Mouse (Mus musculus) hindbrain, embryonic 12.5 days (tissue): ENCODE results near the gene Mrps18b. TPM values are rescaled to one million over a fixed set of nuclear protein-coding genes. Genes with fewer than 3 reads are reported as not detected.
A peak's percentile ranks its signal among the peaks of the same experiment; 100 is the strongest.
"Not testable (repeated sequence)": the region's sequence is repeated elsewhere in the genome, so short reads cannot be mapped to it uniquely, and the experiment has no call there.

Experiments
- ATAC-seq: fragments of 200-750 bp; cut with Nextera tagmentation; 2 replicates; pipeline ENCODE4 v1.8.0; 2017; ENCODE audit warnings: moderate TSS enrichment; ENCODE audit not compliant: low FRiP score
- H3K27ac ChIP-seq: fragments of 300-500 bp; sonication (generic); 2 replicates; pipeline ENCODE4 v1.5.1; 2016; ENCODE audit warnings: mild to moderate bottlenecking
- H3K27me3 ChIP-seq: fragments of 300-500 bp; sonication (generic); 2 replicates; pipeline ENCODE4 v1.6.1; 2016; ENCODE audit warnings: mild to moderate bottlenecking
- H3K36me3 ChIP-seq: fragments of 300-500 bp; sonication (generic); 2 replicates; pipeline ENCODE4 v1.6.1; 2016; ENCODE audit warnings: mild to moderate bottlenecking
- H3K4me1 ChIP-seq: fragments of 300-500 bp; sonication (generic); 2 replicates; pipeline ENCODE4 v1.6.1; 2016
- H3K4me2 ChIP-seq: fragments of 300-500 bp; sonication (generic); replicated peaks from 2 replicates; pipeline ENCODE4 v1.6.1; 2016; ENCODE audit warnings: mild to moderate bottlenecking
- H3K4me3 ChIP-seq: fragments of 300-500 bp; sonication (generic); 2 replicates; pipeline ENCODE4 v1.5.1; 2016; ENCODE audit warnings: mild to moderate bottlenecking
- H3K9ac ChIP-seq: fragments of 300-500 bp; sonication (generic); 2 replicates; pipeline ENCODE4 v1.6.1; 2016; ENCODE audit warnings: mild to moderate bottlenecking, moderate library complexity
- H3K9me3 ChIP-seq: fragments of 300-500 bp; sonication (generic); replicated peaks from 2 replicates; pipeline ENCODE4 v1.6.1; 2016; ENCODE audit warnings: mild to moderate bottlenecking
- whole genome bisulfite sequencing: fragments of 180-500 bp; shearing (Covaris S2); methylation state at CpG from one replicate; pipeline ENCODE4 v1.1.7; 2016; 5-methylcytosine and 5-hydroxymethylcytosine counted together
- polyA plus RNA-seq: library from polyadenylated mRNA; unstranded; fragments of >200 nt; fragmentation: Nextera tagmentation; extraction: Ambion mirVana; gene quantifications from 2 replicates; pipeline ENCODE4 v1.2.1, GENCODE M21; 2016

Gene Mrps18b
- 46.8 and 51.1 TPM in 2 replicates for polyA plus RNA-seq

DNA sequence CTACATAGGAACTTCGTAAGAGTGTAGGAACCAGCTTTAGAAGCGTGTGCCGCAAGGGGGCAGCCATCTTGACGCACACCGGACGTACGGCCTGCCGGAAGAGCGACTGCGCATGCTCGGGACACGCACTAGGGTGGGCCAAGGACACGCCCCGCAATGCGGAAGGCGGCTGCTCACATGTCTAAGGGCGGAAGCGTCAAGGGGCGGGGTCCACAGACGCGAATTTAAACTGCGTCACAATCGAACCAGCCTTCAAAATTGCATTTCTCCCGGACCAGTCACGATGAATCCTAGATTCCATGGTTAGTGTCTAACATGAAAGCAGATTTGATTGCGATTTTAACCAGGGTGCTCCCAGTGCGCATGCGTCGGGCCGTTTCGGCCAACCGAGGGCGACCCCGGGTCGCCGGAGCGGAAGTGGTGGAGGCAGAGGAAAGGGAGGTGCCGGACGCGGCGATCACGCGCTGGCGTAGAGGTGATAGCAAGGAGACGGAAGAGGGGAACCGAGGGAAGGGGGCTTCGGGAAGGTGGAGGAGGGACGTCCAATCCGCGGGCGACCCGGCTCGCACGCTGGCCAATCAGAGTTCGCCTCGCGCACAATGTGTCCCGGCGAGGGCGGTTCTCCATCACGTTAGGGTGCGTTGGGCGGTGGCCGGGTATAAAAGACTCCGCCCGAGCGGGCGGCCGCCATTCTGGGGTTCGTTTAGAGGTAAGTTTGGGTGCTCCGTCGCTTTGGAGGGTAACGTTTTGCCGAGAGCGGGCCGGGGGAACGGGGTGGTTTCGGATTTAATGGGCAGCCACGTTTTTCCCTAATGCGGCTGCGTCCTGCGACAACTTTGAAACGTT lies at the start of gene Mrps18b, which contains the start of gene Ppp1r10:
Mrps18b (minus strand) TSS at position 93 of the 846 bp plus-strand sequence.
Ppp1r10 (plus strand) TSS at position 138 of the 846 bp plus-strand sequence.
- peak within 1 kb of the TSS; percentile 65 for H3K4me3 ChIP-seq
- H3K9ac ChIP-seq = peak within 1 kb of the TSS; percentile 96
- ATAC-seq = peak; percentile 94
- H3K9me3 ChIP-seq = no peaks in the 10 kb centered on the region
- H3K27ac ChIP-seq = peak within 1 kb of the TSS; percentile 99
- peak within 1 kb of the TSS; percentile 89 for H3K4me2 ChIP-seq
- peaks cover 32% of the 10 kb centered on the region for H3K4me1 ChIP-seq
- H3K27me3 ChIP-seq = no peaks in the 10 kb centered on the region
- H3K36me3 ChIP-seq = peaks cover 21% of the 10 kb centered on the region; the same call in 1 of the 2 replicates
- WGBS = under 1% methylated on average over 83 of the region's 83 CpGs

DNA sequence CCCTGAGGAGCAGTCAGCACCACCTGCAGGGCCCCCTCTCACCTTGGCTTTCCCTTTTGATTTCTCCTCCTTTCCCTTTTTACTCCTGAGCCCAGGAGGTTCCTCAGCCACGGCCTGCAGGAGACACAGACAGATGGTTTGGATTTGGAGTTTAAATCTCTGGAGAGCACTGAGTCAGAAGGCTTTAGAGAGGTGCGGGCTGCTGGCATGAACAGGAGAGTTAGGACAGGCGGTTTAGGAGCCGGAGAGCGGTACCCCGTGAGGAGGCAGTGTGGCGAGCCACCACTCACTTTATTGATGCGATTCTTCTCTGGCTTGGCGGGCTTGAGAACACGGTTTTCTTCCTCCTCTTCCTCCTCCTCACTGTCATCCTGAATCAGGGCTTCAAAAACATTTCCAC lies 47.1 kb upstream of the Mrps18b start:
- H3K27me3 ChIP-seq = no peaks in the 10 kb centered on the region
- no peak overlapping the region for H3K9ac ChIP-seq
- H3K36me3 ChIP-seq = peaks cover 78% of the 10 kb centered on the region
- no peak for ATAC-seq
- H3K4me1 ChIP-seq = peaks cover 3% of the 10 kb centered on the region
- no peak overlapping the region for H3K27ac ChIP-seq
- H3K4me2 ChIP-seq = no peak overlapping the region
- no peak overlapping the region for H3K4me3 ChIP-seq
- WGBS = 93% methylated on average over 10 of the region's 10 CpGs
- H3K9me3 ChIP-seq = no peaks in the 10 kb centered on the region

DNA sequence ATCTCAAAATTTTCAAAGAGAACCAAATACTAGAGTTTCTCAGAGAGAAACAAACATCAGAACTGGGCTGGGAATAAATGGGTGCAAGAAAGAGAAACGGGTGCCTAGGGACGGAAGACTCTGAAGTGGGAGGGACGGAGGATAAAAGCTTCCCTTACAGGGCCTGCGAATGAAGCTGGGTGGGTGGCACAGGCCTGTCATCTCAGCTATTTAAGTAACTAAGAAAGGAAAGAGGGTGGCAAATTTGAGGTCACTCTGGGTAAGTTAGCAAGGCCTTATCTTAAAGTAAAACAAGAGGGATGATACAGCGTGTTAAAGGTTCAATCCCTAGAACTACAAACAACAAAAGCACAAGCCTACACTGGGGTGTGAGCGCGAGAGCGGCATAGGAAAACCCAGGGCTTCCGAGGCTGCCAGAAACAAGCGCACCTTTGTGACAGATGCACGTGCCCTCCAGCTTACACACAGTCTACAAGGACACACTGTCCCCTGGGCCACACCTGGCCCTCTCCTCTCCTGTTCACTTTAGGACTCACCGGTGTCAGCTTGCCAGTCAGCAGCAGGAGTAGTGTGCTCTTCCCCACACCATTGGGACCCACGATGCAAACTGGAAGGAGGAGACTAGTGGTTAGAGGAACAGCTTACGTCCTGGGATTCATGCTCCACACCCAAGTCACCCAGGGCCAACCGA lies 42.5 kb upstream of the Mrps18b start:
- H3K27me3 ChIP-seq = no peaks in the 10 kb centered on the region
- no peaks in the 10 kb centered on the region for H3K9me3 ChIP-seq
- WGBS = 92% methylated on average over 15 of the region's 15 CpGs
- no peak overlapping the region for H3K4me3 ChIP-seq
- H3K9ac ChIP-seq = no peak overlapping the region
- H3K4me1 ChIP-seq = no peaks in the 10 kb centered on the region
- H3K4me2 ChIP-seq = no peak overlapping the region
- H3K27ac ChIP-seq = no peak overlapping the region
- H3K36me3 ChIP-seq = peaks cover 83% of the 10 kb centered on the region
- no peak for ATAC-seq

GRCm38 (mm10) chr17:35954665-35955064 lies 38.5 kb upstream of the Mrps18b start:
- Histone ChIP-seq H3K4me1 (no peaks in the 10 kb centered on the region), H3K36me3 (peaks cover 43% of the 10 kb centered on the region), H3K27me3 (no peaks in the 10 kb centered on the region), H3K27ac (no peak overlapping the region), H3K4me3 (no peak overlapping the region), H3K4me2 (no peak overlapping the region), H3K9me3 (no peaks in the 10 kb centered on the region), H3K9ac (no peak overlapping the region)
- 81% methylated on average over 8 of the region's 8 CpGs for WGBS
- no peak; the same call in 1 of the 2 replicates for ATAC-seq

DNA sequence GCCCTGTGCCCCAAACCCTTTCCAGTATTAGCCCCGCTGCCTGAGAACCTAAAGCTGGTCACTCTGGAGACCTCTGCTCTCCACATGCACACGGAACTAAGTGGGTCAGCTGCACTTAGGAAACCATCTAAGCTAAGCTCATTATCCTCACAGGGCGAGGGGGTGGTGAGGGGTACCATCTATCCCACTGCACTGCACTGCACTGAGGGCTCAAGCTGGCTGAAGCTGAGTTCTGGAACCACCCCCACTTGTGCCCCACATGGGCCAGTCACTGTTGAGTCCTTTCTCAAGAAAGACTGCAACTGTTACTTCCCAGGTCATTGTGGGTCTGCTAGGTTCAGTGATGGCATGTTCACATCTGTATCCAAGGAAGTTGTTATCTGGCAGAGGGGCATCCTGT lies 36.4 kb upstream of the Mrps18b start:
- H3K36me3 ChIP-seq = peaks cover 22% of the 10 kb centered on the region
- ATAC-seq = not testable (repeated sequence)
- 84% methylated on average over 3 of the region's 3 CpGs for WGBS

DNA sequence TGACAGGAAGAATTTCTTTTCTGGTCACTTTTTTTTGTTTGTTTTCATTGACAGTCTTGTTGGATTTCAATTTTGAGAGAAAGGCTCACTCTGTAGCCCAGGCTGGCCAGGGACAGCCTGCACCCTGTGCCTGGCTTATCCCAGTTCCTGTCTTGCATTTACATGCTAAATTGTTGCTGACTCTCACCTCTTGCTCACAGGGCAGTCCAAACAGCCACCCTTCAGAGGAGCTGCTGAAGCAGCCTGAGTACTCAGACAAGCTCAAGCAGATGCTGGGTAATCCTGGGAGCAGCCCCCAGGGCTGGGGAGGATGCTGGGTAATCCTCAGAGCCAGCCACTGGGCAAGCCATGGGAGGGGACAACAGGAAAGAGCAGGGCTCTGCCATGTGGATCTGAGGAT lies 34.8 kb upstream of the Mrps18b start:
- not testable (repeated sequence) for H3K36me3 ChIP-seq, H3K4me3 ChIP-seq, H3K9me3 ChIP-seq, H3K27me3 ChIP-seq, H3K9ac ChIP-seq, ATAC-seq, H3K4me1 ChIP-seq, H3K4me2 ChIP-seq, H3K27ac ChIP-seq

More for the DNA sequence above, 36.4 kb upstream of the Mrps18b start:
- H3K4me2 ChIP-seq, H3K4me1 ChIP-seq, H3K4me3 ChIP-seq, H3K27ac ChIP-seq, H3K9ac ChIP-seq, H3K27me3 ChIP-seq, H3K9me3 ChIP-seq: not testable (repeated sequence)

- H3K27ac ChIP-seq = no peak overlapping the region
- no peaks in the 10 kb centered on the region for H3K27me3 ChIP-seq
- no peak for ATAC-seq
- H3K36me3 ChIP-seq = no peaks in the 10 kb centered on the region
- H3K4me3 ChIP-seq = no peak overlapping the region
- 50% methylated on average over 1 of the region's 1 CpGs for WGBS
- H3K4me1 ChIP-seq = no peaks in the 10 kb centered on the region
- no peaks in the 10 kb centered on the region for H3K9me3 ChIP-seq
- H3K9ac ChIP-seq = no peak overlapping the region
- no peak overlapping the region for H3K4me2 ChIP-seq
Measured at GRCm38 (mm10) chr17:35939941-35940340, 23.8 kb upstream of the Mrps18b start.

DNA sequence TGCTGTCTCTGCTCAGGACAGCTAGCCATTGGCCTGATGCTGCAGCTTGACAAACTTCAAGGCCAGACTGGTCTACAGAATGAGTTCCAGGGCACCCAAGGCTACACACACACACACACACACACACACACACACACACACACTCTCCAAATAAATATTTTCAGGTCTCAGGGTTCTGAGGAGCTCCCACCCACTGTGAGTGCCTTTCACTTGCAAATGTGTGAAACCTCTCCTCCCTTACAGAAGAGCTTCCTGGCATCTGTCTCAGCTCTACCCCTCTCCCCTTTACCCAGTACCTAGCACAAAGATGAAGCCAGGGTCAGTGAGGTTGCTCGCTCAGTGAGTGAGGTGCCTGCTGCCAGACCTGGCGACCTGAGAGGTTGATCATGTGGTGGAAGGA lies 22.9 kb upstream of the Mrps18b start:
- WGBS = 45% methylated on average over 2 of the region's 2 CpGs
- Histone ChIP-seq H3K27me3 (no peaks in the 10 kb centered on the region), H3K27ac (no peak overlapping the region), H3K4me2 (no peak overlapping the region), H3K4me3 (no peak overlapping the region), H3K9ac (no peak overlapping the region), H3K4me1 (no peaks in the 10 kb centered on the region), H3K36me3 (no peaks in the 10 kb centered on the region), H3K9me3 (no peaks in the 10 kb centered on the region)
- no peak for ATAC-seq

GRCm38 (mm10) chr17:35937700-35938348 lies 21.6 kb upstream of the Mrps18b start:
- WGBS = 47% methylated on average over 2 of the region's 2 CpGs
- Histone ChIP-seq H3K4me3 (no peak overlapping the region), H3K36me3 (no peaks in the 10 kb centered on the region)

DNA sequence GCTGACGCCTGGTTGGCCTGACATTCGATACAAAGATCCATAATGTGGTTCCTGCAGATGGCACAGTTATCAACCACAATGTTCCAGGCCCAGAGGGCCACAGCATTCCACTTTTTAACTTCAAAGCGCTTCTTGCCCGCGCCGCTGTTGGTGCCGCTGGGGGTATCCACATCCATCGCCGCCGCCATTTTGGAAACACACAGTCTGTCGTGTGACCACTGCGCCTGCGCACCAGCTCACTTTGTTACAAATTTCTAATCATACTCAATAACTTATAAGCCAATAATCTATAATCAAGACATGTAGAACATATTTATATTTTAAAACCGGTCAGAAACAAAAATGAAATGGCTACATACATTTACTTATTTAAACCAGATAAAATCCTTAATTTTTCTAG lies 19.6 kb upstream of the Mrps18b start:
- H3K4me3 ChIP-seq, ATAC-seq, H3K27me3 ChIP-seq, H3K9me3 ChIP-seq, H3K4me2 ChIP-seq, H3K27ac ChIP-seq, H3K4me1 ChIP-seq, H3K9ac ChIP-seq: not testable (repeated sequence)
- WGBS = 91% methylated on average over 14 of the region's 14 CpGs
- H3K36me3 ChIP-seq = peaks cover 12% of the 10 kb centered on the region

More at GRCm38 (mm10) chr17:35937700-35938348, 21.6 kb upstream of the Mrps18b start:
- Histone ChIP-seq H3K4me1 (no peaks in the 10 kb centered on the region), H3K4me2 (no peak overlapping the region), H3K9ac (no peak overlapping the region), H3K27ac (no peak overlapping the region), H3K9me3 (no peaks in the 10 kb centered on the region), H3K27me3 (no peaks in the 10 kb centered on the region)
- ATAC-seq = peak; percentile 67; the same call in 1 of the 2 replicates

DNA sequence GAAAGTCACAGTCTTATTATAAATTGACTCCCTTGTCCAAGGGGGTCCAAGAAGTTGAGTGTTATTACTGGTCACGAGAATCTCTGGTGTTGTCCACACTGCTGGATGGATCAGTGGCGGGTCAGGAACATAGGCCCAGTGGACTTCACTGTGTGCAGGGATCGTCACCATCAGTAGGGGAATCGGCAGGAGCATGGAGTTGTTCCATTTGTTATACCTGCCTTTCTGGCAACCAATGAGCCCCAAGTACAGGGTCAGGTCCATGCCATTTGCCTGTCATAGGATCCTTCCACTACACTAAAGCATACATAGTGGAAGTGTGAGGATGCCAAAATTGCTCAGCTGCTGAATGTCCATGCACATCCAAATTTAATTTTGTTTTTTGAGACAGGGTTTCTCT lies 16.4 kb upstream of the Mrps18b start:
- Histone ChIP-seq H3K4me2 (no peak overlapping the region), H3K9me3 (no peaks in the 10 kb centered on the region), H3K4me1 (no peaks in the 10 kb centered on the region), H3K9ac (no peak overlapping the region), H3K36me3 (peaks cover 43% of the 10 kb centered on the region), H3K4me3 (no peak overlapping the region), H3K27ac (no peak overlapping the region), H3K27me3 (no peaks in the 10 kb centered on the region)
- WGBS = 91% methylated on average over 4 of the region's 4 CpGs
- ATAC-seq = no peak

GRCm38 (mm10) chr17:35930627-35931026 lies 14.4 kb upstream of the Mrps18b start:
- Histone ChIP-seq H3K9ac (no peak overlapping the region), H3K36me3 (peaks cover 60% of the 10 kb centered on the region), H3K27ac (no peak overlapping the region), H3K4me2 (no peak overlapping the region), H3K4me3 (no peak overlapping the region), H3K4me1 (no peaks in the 10 kb centered on the region), H3K27me3 (no peaks in the 10 kb centered on the region), H3K9me3 (no peaks in the 10 kb centered on the region)
- no peak for ATAC-seq
- 96% methylated on average over 12 of the region's 12 CpGs for WGBS
